Mouse (Mus musculus) adrenal gland, adult 10 weeks (tissue): Measurements from ENCODE around the gene Fthl17d. TPM values are rescaled to one million over a fixed set of nuclear protein-coding genes. Genes with fewer than 3 reads are reported as not detected.

Source experiments
- polyA plus RNA-seq: library from polyadenylated mRNA; stranded (reverse); fragments of 350-450 nt; fragmentation: Illumina TruSeq; extraction: RNeasy Lipid Tissue Mini Kit (QIAGEN cat#74804); gene quantifications from one replicate; pipeline ENCODE4 v1.2.3, GENCODE M21; 2014; ENCODE audit warnings: low read depth, low replicate concordance

Gene Fthl17d
- polyA plus RNA-seq, result not detected

GRCm38 (mm10) chrX:8986655-8987054 lies at the start of gene Fthl17d:
Fthl17d (minus strand) TSS chrX:8986755.

GRCm38 (mm10) chrX:9033193-9033592 lies 46.6 kb upstream of the Fthl17d start, which contains the start of gene Fthl17e:
Fthl17e (plus strand) TSS chrX:9033493.

GRCm38 (mm10) chrX:8976459-8976858 lies 10.1 kb downstream of the Fthl17d start, which contains the start of gene Fthl17c:
Fthl17c (minus strand) TSS chrX:8976559.

GRCm38 (mm10) chrX:8962875-8963274 lies 23.7 kb downstream of the Fthl17d start, which contains the start of gene Fthl17b:
Fthl17b (minus strand) TSS chrX:8962975.

Other genes starting within 250 kb of the Fthl17d start
- not detected for gene Ssx9, start 238.3 kb downstream of the Fthl17d start, polyA plus RNA-seq
- gene Ssxb5, start 183.1 kb downstream of the Fthl17d start, polyA plus RNA-seq, result not detected
- not detected for gene Gm6592, start 142.8 kb downstream of the Fthl17d start, polyA plus RNA-seq
- gene Gm5751, start 112.5 kb downstream of the Fthl17d start, polyA plus RNA-seq, result not detected
- gene B630019K06Rik, start 94.4 kb downstream of the Fthl17d start, polyA plus RNA-seq, result 24.3 TPM
- not detected for gene Fthl17b, start 23.8 kb downstream of the Fthl17d start, polyA plus RNA-seq
- gene Fthl17c, start 10.2 kb downstream of the Fthl17d start, polyA plus RNA-seq, result not detected
- not detected for gene Fthl17e, start 46.7 kb upstream of the Fthl17d start, polyA plus RNA-seq
- not detected for gene Fthl17f, start 76.3 kb upstream of the Fthl17d start, polyA plus RNA-seq
- not detected for gene 4930402K13Rik, start 117.8 kb upstream of the Fthl17d start, polyA plus RNA-seq
- 9.7 TPM for gene Lancl3, start 213.1 kb upstream of the Fthl17d start, polyA plus RNA-seq